ENCODE assay signal across 17 mouse cellular contexts in genomic region chr13:96928432-96929039, GRCm38 (mm10). TPM values are rescaled to one million over a fixed set of nuclear protein-coding genes. Genes with fewer than 3 reads are reported as not detected.
DNase-seq lines count a peak whose midpoint lies in the region; ATAC-seq lines count a peak whose summit lies in the region.
"Had no signal": no experiment of that assay in that cellular context is flagged by ENCODE, and none has a peak within 500 bp of the region (broad histone marks: within the 10 kb centered on the region; RNA-seq: fewer than 3 reads in every experiment).

No protein-coding gene starts in this region.

- 26% methylated on average over 8 of the region's 8 CpGs for WGBS in neural tube, embryonic 11.5 days
- 72% methylated on average over 8 of the region's 8 CpGs for WGBS in heart, embryonic 11.5 days (ENCODE audit: insufficient replicate concordance)

- no peak overlapping the region for H3K27ac ChIP-seq in neural tube, embryonic 11.5 days (ENCODE audit: low read depth, low read length)
- H3K27ac ChIP-seq in heart, embryonic 11.5 days (ENCODE audit: low read depth, low read length): no peak overlapping the region
- H3K27ac ChIP-seq: midbrain, embryonic 15.5 days had no signal

- 0 out of 2 replicates have a peak, but pooled peaks cover 7% of the 10 kb centered on the region for H3K4me1 ChIP-seq in neural tube, embryonic 11.5 days (ENCODE audit: control insufficient read depth, insufficient read depth, low read length)
- peaks cover 3% of the 10 kb centered on the region; the same call in 1 of the 2 replicates for H3K4me1 ChIP-seq in heart, embryonic 11.5 days (ENCODE audit: control insufficient read depth, insufficient read depth, low read length)

- ATAC-seq in neural tube, embryonic 11.5 days (ENCODE audit: insufficient read depth, low FRiP score, low TSS enrichment): no peak
- no peak for ATAC-seq in heart, embryonic 11.5 days (replicated peaks; ENCODE audit: insufficient number of reproducible peaks, low FRiP score, low TSS enrichment)
- ATAC-seq: midbrain, embryonic 15.5 days had no signal

- intact Hi-C loops in heart, postnatal 25 days (cut with DNase I): loop anchor here (1.0 kb wide), 1 partner anchor 8 kb away; no protein-coding TSS in a partner anchor
- intact Hi-C loops in left cerebral cortex, postnatal 4 days (cut with DNase I): loop anchor here (5.0 kb wide), 1 partner anchor 79 kb away; no protein-coding TSS in a partner anchor
- intact Hi-C loops in left cerebral cortex, postnatal 36 days (cut with DNase I): loop anchor here (5.0 kb wide), 1 partner anchor 79 kb away; no protein-coding TSS in a partner anchor

- H3K9ac ChIP-seq in neural tube, embryonic 11.5 days (ENCODE audit: low read length): no peak overlapping the region
- H3K9ac ChIP-seq in heart, embryonic 11.5 days (ENCODE audit: low read depth, low read length): no peak overlapping the region
- H3K9ac ChIP-seq: midbrain, embryonic 15.5 days had no signal

- H3K36me3 ChIP-seq in neural tube, embryonic 11.5 days (ENCODE audit: control insufficient read depth, insufficient read depth, low read length): no peaks in the 10 kb centered on the region
- H3K36me3 ChIP-seq in heart, embryonic 11.5 days (ENCODE audit: control insufficient read depth, insufficient read depth, low read length): no peaks in the 10 kb centered on the region
- H3K36me3 ChIP-seq: midbrain, embryonic 15.5 days had no signal

- H3K27me3 ChIP-seq in neural tube, embryonic 11.5 days (ENCODE audit: control insufficient read depth, insufficient read depth, low read length): peaks cover 21% of the 10 kb centered on the region
- H3K27me3 ChIP-seq in heart, embryonic 11.5 days (ENCODE audit: control insufficient read depth, insufficient read depth, low read length): peaks cover 24% of the 10 kb centered on the region

- no peaks in the 10 kb centered on the region for H3K9me3 ChIP-seq in neural tube, embryonic 11.5 days (ENCODE audit: control insufficient read depth, low read length)
- no peaks in the 10 kb centered on the region for H3K9me3 ChIP-seq in heart, embryonic 11.5 days (replicated peaks; ENCODE audit: control insufficient read depth, low read length)
- H3K9me3 ChIP-seq: midbrain, embryonic 15.5 days had no signal

- no peak overlapping the region for H3K4me3 ChIP-seq in neural tube, embryonic 11.5 days (ENCODE audit: low read depth, low read length)
- H3K4me3 ChIP-seq in heart, embryonic 11.5 days (ENCODE audit: low read depth, low read length): no peak overlapping the region
- H3K4me3 ChIP-seq: midbrain, embryonic 15.5 days had no signal

- H3K4me2 ChIP-seq in neural tube, embryonic 11.5 days (ENCODE audit: low read depth): no peak overlapping the region
- no peak overlapping the region for H3K4me2 ChIP-seq in heart, embryonic 11.5 days
- H3K4me2 ChIP-seq: midbrain, embryonic 15.5 days had no signal

- peak; percentile 58 for DNase-seq in heart, adult 11 months
- no peak for DNase-seq in heart, postnatal 25 days (ENCODE audit: low spot score)
- DNase-seq in left cerebral cortex, postnatal 4 days: peak; percentile 30
- no peak for DNase-seq in left cerebral cortex, postnatal 36 days (ENCODE audit: low spot score in 2 of 2)
- DNase-seq in embryo, embryonic 10.5 days (ENCODE audit: low spot score): peak; percentile 84
- peak; percentile 35 for DNase-seq in neural tube, embryonic 11.5 days (ENCODE audit: low spot score)
- no peak for DNase-seq in urinary bladder, postnatal 25 days (ENCODE audit: low spot score)
- DNase-seq: adrenal gland, adult 8-10 months; cerebellum, postnatal 25 days; heart, adult 18-20 months; heart, postnatal 14 days; liver; right cerebral cortex, postnatal 4 days; thymus, postnatal 36 days had no signal

RNA-seq across cellular contexts. Expression of gene Gcnt4, which starts 4.0 kb away (rescaled TPM):
- total RNA-seq in heart, postnatal 25 days (2021): under 1 TPM; 0.10 to 0.11 TPM
- total RNA-seq in left cerebral cortex, postnatal 4 days (2021): 1 to 10 TPM; 1.6 to 2.1 TPM
- total RNA-seq in left cerebral cortex, postnatal 36 days (2021): 10 to 100 TPM in 1 of 2 experiments, 1 to 10 TPM in 1; 9.0 to 14.2 TPM
- 0.19 and 0.32 TPM in 2 replicates for polyA plus RNA-seq in neural tube, embryonic 11.5 days (2014; fragmentation: Nextera tagmentation; extraction: Ambion mirVana)
- polyA plus RNA-seq in heart, embryonic 11.5 days (2014; fragmentation: Nextera tagmentation; extraction: Ambion mirVana): 0.34 and 0.61 TPM in 2 replicates
- total RNA-seq: neutrophil, adult 5-6 weeks had no signal

Comparison
In these comparisons a context has a peak if more than half of its experiments do, and no peak if none do; other contexts are left out.
1. DNase-seq: peak in heart, adult 11 months (single experiment), left cerebral cortex, postnatal 4 days (single experiment), embryo, embryonic 10.5 days (single experiment) and neural tube, embryonic 11.5 days (single experiment); none in heart, postnatal 25 days (single experiment), left cerebral cortex, postnatal 36 days (0 of 2) and urinary bladder, postnatal 25 days (single experiment).